ENCODE assay signal across 28 mouse cellular contexts in genomic region chr19:30014331-30014730, GRCm38 (mm10). TPM values are rescaled to one million over a fixed set of nuclear protein-coding genes. Genes with fewer than 3 reads are reported as not detected.
A peak's percentile ranks its signal among the peaks of the same experiment; 100 is the strongest.
DNase-seq lines count a peak whose midpoint lies in the region; ATAC-seq and TF ChIP-seq lines count a peak whose summit lies in the region.
"Had no signal": no experiment of that assay in that cellular context is flagged by ENCODE, and none has a peak within 500 bp of the region (broad histone marks: within the 10 kb centered on the region; RNA-seq: fewer than 3 reads in every experiment).

No protein-coding gene starts in this region.

- WGBS in liver, embryonic 11.5 days = 51% methylated on average over 3 of the region's 3 CpGs
- 20% methylated on average over 3 of the region's 3 CpGs for WGBS in liver, embryonic 14.5 days (ENCODE audit: insufficient replicate concordance)

- no peaks in the 10 kb centered on the region; the same call in 1 of the 2 replicates for H3K27me3 ChIP-seq in liver, embryonic 11.5 days (replicated peaks; ENCODE audit: control insufficient read depth, insufficient read depth, low read length)
- peaks cover 2 to 12% of the 10 kb centered on the region in 2 experiments for H3K27me3 ChIP-seq in MEL (ENCODE audit: control insufficient read depth in 1 of 2, insufficient read depth in 2 of 2, low read length in 2 of 2)
- H3K27me3 ChIP-seq in liver, embryonic 14.5 days (ENCODE audit: control insufficient read depth, insufficient read depth, low read length) = no peaks in the 10 kb centered on the region
- H3K27me3 ChIP-seq: CH12.LX; embryonic facial prominence, embryonic 13.5 days; embryonic facial prominence, embryonic 15.5 days; forebrain, embryonic 12.5 days had no signal

- no peaks in the 10 kb centered on the region for H3K9me3 ChIP-seq in liver, embryonic 11.5 days (ENCODE audit: control insufficient read depth, low read length)
- no peaks in the 10 kb centered on the region for H3K9me3 ChIP-seq in MEL (replicated peaks; ENCODE audit: insufficient read depth, low read length)
- H3K9me3 ChIP-seq in liver, embryonic 14.5 days (ENCODE audit: control insufficient read depth, low read length) = no peaks in the 10 kb centered on the region
- H3K9me3 ChIP-seq: embryonic facial prominence, embryonic 13.5 days; embryonic facial prominence, embryonic 15.5 days; forebrain, embryonic 10.5 days; forebrain, embryonic 12.5 days; G1E had no signal

- no peaks in the 10 kb centered on the region for H3K4me1 ChIP-seq in liver, embryonic 11.5 days (replicated peaks; ENCODE audit: control insufficient read depth, insufficient read depth, low read length)
- peaks cover 0 to 2% of the 10 kb centered on the region in 2 experiments; a peak in 1 of 4 replicates for H3K4me1 ChIP-seq in MEL (ENCODE audit: control insufficient read depth in 1 of 2, insufficient read depth in 2 of 2, low read length in 2 of 2)
- peaks cover 0 to 9% of the 10 kb centered on the region in 2 experiments; a peak in 1 of 4 replicates for H3K4me1 ChIP-seq in liver, embryonic 14.5 days (replicated peaks; ENCODE audit: control insufficient read depth in 2 of 2, insufficient read depth in 2 of 2, low read length in 1 of 2)
- H3K4me1 ChIP-seq: embryonic facial prominence, embryonic 13.5 days had no signal

- no peak for TF ChIP-seq POLR2A in MEL (IDR thresholded peaks at IDR 0.05; ENCODE audit: control insufficient read depth in 1 of 2, insufficient read depth in 1 of 2, low read depth in 1 of 2, low read length in 2 of 2, poor library complexity in 1 of 2)

- 0 out of 2 replicates have a peak, but pooled peaks have one; percentile 66 for ATAC-seq in liver, embryonic 11.5 days (replicated peaks; ENCODE audit: low FRiP score)
- no peak for ATAC-seq in liver, embryonic 14.5 days (ENCODE audit: insufficient read depth)
- ATAC-seq: CD4-positive, CD25-positive, alpha-beta regulatory T cell, adult 4 months; forebrain, embryonic 14.5 days; forebrain, embryonic 16.5 days had no signal

- peak; percentile 77 to 83 for TF ChIP-seq EP300 in MEL (IDR thresholded peaks at IDR 0.05; ENCODE audit: low read depth in 1 of 2, low read length in 2 of 2)
- peak; percentile 45 for TF ChIP-seq EP300 in liver, embryonic 14.5 days (IDR thresholded peaks at IDR 0.05; ENCODE audit: low read depth)

- H3K27ac ChIP-seq in liver, embryonic 11.5 days (ENCODE audit: low read depth, low read length) = no peak overlapping the region
- H3K27ac ChIP-seq in MEL (ENCODE audit: control insufficient read depth, low read depth, low read length) = no peak overlapping the region
- no peak overlapping the region for H3K27ac ChIP-seq in liver, embryonic 14.5 days
- H3K27ac ChIP-seq: embryonic facial prominence, embryonic 13.5 days; embryonic facial prominence, embryonic 15.5 days; forebrain, embryonic 10.5 days; forebrain, embryonic 12.5 days had no signal

- no peak for DNase-seq in liver, embryonic 11.5 days (ENCODE audit: low spot score)
- DNase-seq in liver = no peak
- peak; percentile 58 for DNase-seq in MEL (ENCODE audit: low read depth, low spot score)
- DNase-seq in liver, embryonic 14.5 days (ENCODE audit: low read depth in 3 of 3, low spot score in 3 of 3) = no peak
- no peak for DNase-seq in adrenal gland, postnatal 10 days
- no peak for DNase-seq in cerebellum, adult 11 months
- DNase-seq: adrenal gland, adult 2 months; adrenal gland, postnatal 14 days; adrenal gland, postnatal 36 days; B cell, adult 2 months; cerebellum, adult 18-20 months; cerebellum, adult 8-10 months; cerebellum, adult 9-11 months; cerebellum, postnatal 14 days; cerebellum, postnatal 36 days; embryo, embryonic 11 days had no signal

- TF ChIP-seq RAD21 in MEL (IDR thresholded peaks at IDR 0.05; ENCODE audit: low read depth, low read length) = no peak

- no peaks in the 10 kb centered on the region for H3K79me2 ChIP-seq in MEL (ENCODE audit: control insufficient read depth, insufficient read depth, low read length, poor library complexity)

- H3K9ac ChIP-seq in liver, embryonic 11.5 days (ENCODE audit: low read depth, low read length) = no peak overlapping the region
- H3K9ac ChIP-seq in MEL (ENCODE audit: control insufficient read depth, low read depth, low read length, poor library complexity, severe bottlenecking) = no peak overlapping the region
- no peak overlapping the region for H3K9ac ChIP-seq in liver, embryonic 14.5 days (replicated peaks)
- H3K9ac ChIP-seq: embryonic facial prominence, embryonic 13.5 days; embryonic facial prominence, embryonic 15.5 days; forebrain, embryonic 12.5 days had no signal

- TF ChIP-seq CTCF in MEL (IDR thresholded peaks at IDR 0.05 in 2 of 3, conservative IDR thresholded peaks at IDR 0.05 in 1 of 3; ENCODE audit: control insufficient read depth in 1 of 3, insufficient read depth in 1 of 3, low read depth in 2 of 3, low read length in 3 of 3, poor library complexity in 1 of 3, severe bottlenecking in 1 of 3) = no peak
- no peak for TF ChIP-seq CTCF in liver, embryonic 14.5 days (IDR thresholded peaks at IDR 0.05; ENCODE audit: low read depth)

- H3K4me2 ChIP-seq in liver, embryonic 11.5 days = no peak overlapping the region
- H3K4me2 ChIP-seq in liver, embryonic 14.5 days (ENCODE audit: low read depth) = no peak overlapping the region
- H3K4me2 ChIP-seq: embryonic facial prominence, embryonic 13.5 days; embryonic facial prominence, embryonic 15.5 days; forebrain, embryonic 12.5 days had no signal

- no peak overlapping the region for H3K4me3 ChIP-seq in liver, embryonic 11.5 days (ENCODE audit: low read depth, low read length)
- H3K4me3 ChIP-seq in MEL (ENCODE audit: control insufficient read depth in 1 of 2, insufficient read depth in 1 of 2, low read depth in 2 of 2, low read length in 2 of 2) = no peak overlapping the region
- H3K4me3 ChIP-seq in liver, embryonic 14.5 days (ENCODE audit: insufficient read depth in 1 of 2, low read depth in 2 of 2, low read length in 2 of 2) = no peak overlapping the region
- H3K4me3 ChIP-seq: embryonic facial prominence, embryonic 13.5 days; embryonic facial prominence, embryonic 15.5 days; erythroblast, embryonic 14.5 days; forebrain, embryonic 10.5 days; forebrain, embryonic 12.5 days had no signal

- H3K36me3 ChIP-seq in liver, embryonic 11.5 days (ENCODE audit: control insufficient read depth, insufficient read depth, low read length) = no peaks in the 10 kb centered on the region
- H3K36me3 ChIP-seq in MEL (ENCODE audit: control insufficient read depth in 1 of 2, insufficient read depth in 2 of 2, low read length in 2 of 2) = no peaks in the 10 kb centered on the region
- H3K36me3 ChIP-seq in liver, embryonic 14.5 days (replicated peaks; ENCODE audit: control insufficient read depth, insufficient read depth, low read depth) = no peaks in the 10 kb centered on the region
- H3K36me3 ChIP-seq: embryonic facial prominence, embryonic 13.5 days; embryonic facial prominence, embryonic 15.5 days; forebrain, embryonic 10.5 days; forebrain, embryonic 12.5 days; G1E had no signal

TF ChIP-seq in MEL, 35 proteins besides CTCF, POLR2A, EP300 and RAD21:
- TF ChIP-seq GATA1 (IDR thresholded peaks at IDR 0.05; ENCODE audit: low read depth, low read length) = peak; percentile 83
- no peak for TF ChIP-seq MAFK (IDR thresholded peaks at IDR 0.05; ENCODE audit: borderline replicate concordance, low read depth, low read length)
- TF ChIP-seq ETS1 (IDR thresholded peaks at IDR 0.05; ENCODE audit: low read depth, low read length) = 0 out of 2 replicates have a peak, but pooled peaks have one; percentile 22
- no peak for TF ChIP-seq SMC3 (IDR thresholded peaks at IDR 0.05; ENCODE audit: low read depth, low read length)
- TF ChIP-seq RCOR1 (IDR thresholded peaks at IDR 0.05; ENCODE audit: low read depth, low read length) = peak; percentile 56; the same call in 1 of the 2 replicates
- TF ChIP-seq MAZ (IDR thresholded peaks at IDR 0.05; ENCODE audit: low read depth, low read length) = no peak
- no peak for TF ChIP-seq NELFE (IDR thresholded peaks at IDR 0.05; ENCODE audit: low read depth, low read length)
- no peak for TF ChIP-seq ZMIZ1 (IDR thresholded peaks at IDR 0.05; ENCODE audit: low read depth, low read length)
- TF ChIP-seq TCF12 (IDR thresholded peaks at IDR 0.05; ENCODE audit: low read depth, low read length) = peak; percentile 69
- peak; percentile 75 for TF ChIP-seq ZNF384 (IDR thresholded peaks at IDR 0.05; ENCODE audit: low read depth, low read length)
- no peak for TF ChIP-seq POLR2AphosphoS5 (IDR thresholded peaks at IDR 0.05; ENCODE audit: borderline replicate concordance, low read depth, low read length)

RNA-seq across cellular contexts. Expression of gene Trpd52l3, which starts 10.7 kb away (rescaled TPM):
- polyA plus RNA-seq in liver, embryonic 11.5 days (2014; fragmentation: Nextera tagmentation; extraction: Ambion mirVana) = not detected in 2 replicates
- total RNA-seq in MEL (2012; rRNA removed) = not detected in 2 replicates
- polyA plus RNA-seq in MEL (2012; ENCODE audit: insufficient read depth in 1 of 2, insufficient read length in 2 of 2, low read depth in 1 of 2, low replicate concordance in 2 of 2, missing spikeins in 1 of 2) = not detected
- not detected in 2 replicates for polyA plus RNA-seq in liver, embryonic 14.5 days (2012; rRNA removed)
- not detected in 2 replicates for polyA plus RNA-seq in liver, embryonic 14.5 days (2014; fragmentation: Nextera tagmentation; extraction: Ambion mirVana)
- total RNA-seq in adrenal gland, postnatal 10 days (2021) = not detected
- total RNA-seq: adrenal gland, adult 2 months; adrenal gland, postnatal 14 days; adrenal gland, postnatal 36 days; CH12.LX; common myeloid progenitor, adult 5-6 weeks had no signal
- polyA plus RNA-seq: adrenal gland, adult 2 months; CD4-positive, CD25-positive, alpha-beta regulatory T cell, adult 4 months; embryonic facial prominence, embryonic 11.5 days; embryonic facial prominence, embryonic 13.5 days; embryonic facial prominence, embryonic 15.5 days; erythroblast, embryonic 14.5 days; forebrain, embryonic 10.5 days; forebrain, embryonic 12.5 days; forebrain, embryonic 14.5 days; forebrain, embryonic 16.5 days; G1E had no signal

RNA-seq across cellular contexts. Expression of gene Uhrf2, which starts 16.0 kb away (rescaled TPM):
- polyA plus RNA-seq in liver, embryonic 11.5 days (2014; fragmentation: Nextera tagmentation; extraction: Ambion mirVana) = 58.6 and 65.9 TPM in 2 replicates
- total RNA-seq in MEL (2012; rRNA removed) = 18.0 and 19.8 TPM in 2 replicates
- polyA plus RNA-seq in MEL (2012; ENCODE audit: insufficient read depth in 1 of 2, insufficient read length in 2 of 2, low read depth in 1 of 2, low replicate concordance in 2 of 2, missing spikeins in 1 of 2) = 10 to 100 TPM in 1 of 2 experiments, not detected in 1; 19.0 TPM
- polyA plus RNA-seq in liver, embryonic 14.5 days (2012; rRNA removed) = 35.5 and 38.6 TPM in 2 replicates
- 30.8 and 33.5 TPM in 2 replicates for polyA plus RNA-seq in liver, embryonic 14.5 days (2014; fragmentation: Nextera tagmentation; extraction: Ambion mirVana)
- 10 to 100 TPM; 33.5 to 45.6 TPM for total RNA-seq in adrenal gland, postnatal 10 days (2021)
